Mouse (Mus musculus) liver, embryonic 11.5 days (tissue): ENCODE data around the gene Fbxo42. TPM values are rescaled to one million over a fixed set of nuclear protein-coding genes. Genes with fewer than 3 reads are reported as not detected.

Experiments used
- ATAC-seq: fragments of 200-750 bp; cut with Nextera tagmentation; replicated peaks from 2 replicates; pipeline ENCODE4 v1.8.0; 2017; ENCODE audit warnings: moderate number of reproducible peaks, mild to moderate bottlenecking, moderate TSS enrichment, moderate library complexity; ENCODE audit not compliant: low FRiP score
- DNase-seq: peaks from one replicate; pipeline ENCODE4 v3.0.0-alpha.2; 2017; ENCODE audit warnings: low spot score
- H3K27ac ChIP-seq: fragments of 300-500 bp; sonication (generic); 2 replicates; pipeline ENCODE4 v1.5.1; 2014; ENCODE audit warnings: mild to moderate bottlenecking, low read depth, low read length, control low read depth
- H3K27me3 ChIP-seq: fragments of 300-500 bp; sonication (generic); replicated peaks from 2 replicates; pipeline ENCODE4 v1.6.1; 2014; ENCODE audit warnings: low read length, mixed read lengths; ENCODE audit not compliant: control insufficient read depth, insufficient read depth
- H3K36me3 ChIP-seq: fragments of 300-500 bp; sonication (generic); 2 replicates; pipeline ENCODE4 v1.6.1; 2014; ENCODE audit warnings: mild to moderate bottlenecking, low read length, moderate library complexity, mixed read lengths; ENCODE audit not compliant: control insufficient read depth, insufficient read depth
- H3K4me1 ChIP-seq: fragments of 300-500 bp; sonication (generic); replicated peaks from 2 replicates; pipeline ENCODE4 v1.6.1; 2014; ENCODE audit warnings: low read length, mixed read lengths; ENCODE audit not compliant: control insufficient read depth, insufficient read depth
- H3K4me2 ChIP-seq: fragments of 300-500 bp; sonication (generic); 2 replicates; pipeline ENCODE4 v1.6.1; 2014; ENCODE audit warnings: mild to moderate bottlenecking, control low read depth, moderate library complexity
- H3K4me3 ChIP-seq: fragments of 300-500 bp; sonication (generic); 2 replicates; pipeline ENCODE4 v1.5.1; 2014; ENCODE audit warnings: low read depth, low read length, control low read depth
- H3K9ac ChIP-seq: fragments of 300-500 bp; sonication (generic); 2 replicates; pipeline ENCODE4 v1.6.1; 2014; ENCODE audit warnings: low read depth, low read length, control low read depth
- H3K9me3 ChIP-seq: fragments of 300-500 bp; sonication (generic); 2 replicates; pipeline ENCODE4 v1.6.1; 2016; ENCODE audit warnings: low read length, inconsistent platforms, mixed read lengths; ENCODE audit not compliant: control insufficient read depth
- WGBS: fragments of 180-500 bp; shearing (Covaris S2); extraction: QIAGEN DNeasy Blood & Tissue Kit; methylation state at CpG from one replicate; pipeline ENCODE4 v1.1.7; 2014; 5-methylcytosine and 5-hydroxymethylcytosine counted together
- polyA plus RNA-seq: library from polyadenylated mRNA; unstranded; fragments of >200 nt; fragmentation: Nextera tagmentation; extraction: Ambion mirVana; gene quantifications from 2 replicates; pipeline ENCODE4 v1.2.1, GENCODE M21; 2014

Fbxo42 gene
- polyA plus RNA-seq, 1 experiment from 2014 or later = 26.0 TPM

GRCm38 (mm10) chr4:141157485-141157884 is 9.8 kb downstream of the Fbxo42 start:
- Histone ChIP-seq H3K27ac (no peak overlapping the region), H3K4me3 (no peak overlapping the region), H3K36me3 (no peaks in the 10 kb centered on the region), H3K27me3 (no peaks in the 10 kb centered on the region), H3K9ac (peak overlapping the region; percentile 32; the same call in 1 of the 2 replicates), H3K4me1 (peaks cover 57% of the 10 kb centered on the region), H3K9me3 (no peaks in the 10 kb centered on the region), H3K4me2 (no peak overlapping the region)
- 76% methylated on average over 4 of the region's 4 CpGs for WGBS
- ATAC-seq (no peak), DNase-seq (no peak)

- ATAC-seq = no peak
- no peaks in the 10 kb centered on the region for H3K36me3 ChIP-seq
- no peak for DNase-seq
- no peak overlapping the region for H3K4me3 ChIP-seq
- peak overlapping the region; percentile 52 for H3K4me2 ChIP-seq
- 0 out of 2 replicates have a peak overlapping the region, but pooled peaks have one; percentile 28 for H3K9ac ChIP-seq
- no peaks in the 10 kb centered on the region for H3K27me3 ChIP-seq
- H3K4me1 ChIP-seq = peaks cover 64% of the 10 kb centered on the region
- 0 out of 2 replicates have a peak overlapping the region, but pooled peaks have one; percentile 47 for H3K27ac ChIP-seq
- 84% methylated on average over 2 of the region's 2 CpGs for WGBS
- H3K9me3 ChIP-seq = no peaks in the 10 kb centered on the region
Observed at GRCm38 (mm10) chr4:141158609-141159008, 10.9 kb downstream of the Fbxo42 start.

DNA sequence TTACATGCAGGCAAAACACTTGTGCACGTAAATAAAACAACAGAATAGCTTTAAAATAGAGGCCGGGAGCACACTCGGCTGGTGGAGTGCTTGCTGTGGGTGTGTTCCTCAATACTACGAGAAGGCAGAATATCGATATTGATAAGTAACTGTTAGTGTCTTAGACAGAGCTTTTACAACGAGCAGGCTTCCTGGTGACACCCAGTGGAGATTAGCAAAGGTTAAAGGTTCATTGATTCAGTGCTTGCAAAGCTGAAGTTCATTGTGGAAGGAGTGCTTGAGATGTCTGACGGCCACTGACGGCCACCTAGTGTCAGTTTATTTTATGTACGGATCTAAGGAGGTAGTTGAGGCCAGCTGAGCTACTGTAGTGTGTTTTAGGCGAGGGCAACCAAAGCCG is 11.4 kb downstream of the Fbxo42 start:
- H3K4me1 ChIP-seq = peaks cover 64% of the 10 kb centered on the region
- 0 out of 2 replicates have a peak overlapping the region, but pooled peaks have one; percentile 47 for H3K27ac ChIP-seq
- WGBS = 37% methylated on average over 11 of the region's 11 CpGs
- ATAC-seq (no peak), DNase-seq (no peak)
- H3K27me3 ChIP-seq = no peaks in the 10 kb centered on the region
- no peak overlapping the region for H3K4me3 ChIP-seq
- H3K36me3 ChIP-seq = no peaks in the 10 kb centered on the region
- H3K9ac ChIP-seq = 0 out of 2 replicates have a peak overlapping the region, but pooled peaks have one; percentile 28
- no peaks in the 10 kb centered on the region for H3K9me3 ChIP-seq
- peak overlapping the region; percentile 52 for H3K4me2 ChIP-seq

GRCm38 (mm10) chr4:141159666-141160065 is 12.0 kb downstream of the Fbxo42 start:
- Histone ChIP-seq H3K27ac (no peak overlapping the region), H3K9me3 (no peaks in the 10 kb centered on the region), H3K27me3 (no peaks in the 10 kb centered on the region), H3K9ac (no peak overlapping the region), H3K4me2 (no peak overlapping the region), H3K4me1 (peaks cover 61% of the 10 kb centered on the region), H3K4me3 (no peak overlapping the region), H3K36me3 (no peaks in the 10 kb centered on the region)
- ATAC-seq (no peak), DNase-seq (no peak)
- 52% methylated on average over 5 of the region's 5 CpGs for WGBS

DNA sequence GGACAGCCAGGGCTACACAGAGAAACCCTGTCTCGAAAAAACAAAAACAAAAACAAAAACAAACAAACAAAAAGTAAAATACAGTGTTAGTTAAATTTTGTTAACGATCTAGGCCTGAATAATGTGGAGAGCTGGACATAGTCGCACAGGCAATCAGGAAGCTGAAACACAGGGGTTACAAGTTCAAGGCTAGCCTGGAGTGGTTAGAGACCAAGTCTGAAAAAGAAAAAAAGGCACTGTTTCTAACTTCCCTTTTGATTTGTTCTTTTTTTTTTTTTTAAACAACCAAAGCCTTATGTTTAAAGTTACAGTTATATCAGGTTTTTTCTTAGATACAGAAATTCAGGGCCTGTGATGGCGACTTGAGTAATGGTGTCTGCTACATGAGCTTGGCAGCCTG is 12.5 kb downstream of the Fbxo42 start:
- no peak for ATAC-seq
- 82% methylated on average over 4 of the region's 4 CpGs for WGBS
- Histone ChIP-seq H3K36me3 (no peaks in the 10 kb centered on the region), H3K27me3 (no peaks in the 10 kb centered on the region), H3K9me3 (no peaks in the 10 kb centered on the region), H3K4me3 (no peak overlapping the region), H3K9ac (no peak overlapping the region), H3K4me1 (peaks cover 59% of the 10 kb centered on the region), H3K4me2 (no peak overlapping the region), H3K27ac (no peak overlapping the region)
- no peak for DNase-seq

DNA sequence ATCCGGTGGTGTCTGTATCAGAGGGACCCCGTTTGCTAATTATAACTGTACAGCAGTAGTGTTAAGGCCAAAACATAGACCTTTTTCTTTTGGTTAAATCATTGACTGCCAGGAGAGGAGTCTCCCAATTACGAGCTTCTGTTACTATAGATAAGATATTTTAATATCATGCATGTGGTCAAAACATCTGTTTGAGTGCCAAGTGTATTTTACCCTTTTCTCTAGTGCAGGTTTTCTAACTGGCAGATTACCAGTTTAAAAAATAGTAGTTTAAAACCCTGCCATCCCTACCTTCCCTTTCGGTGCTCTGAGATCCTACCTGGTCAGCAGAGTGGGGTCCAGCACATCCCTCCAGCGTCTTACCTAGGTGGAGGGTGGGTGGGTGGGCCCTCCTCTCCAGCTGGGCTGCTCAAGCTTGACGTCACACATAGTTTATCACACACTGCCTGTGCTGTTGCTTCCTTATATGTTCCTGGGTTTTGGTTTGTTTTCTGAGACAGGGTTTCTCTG is 14.0 kb downstream of the Fbxo42 start:
- ATAC-seq (peak; percentile 84), DNase-seq (no peak)
- H3K4me2 ChIP-seq = peak overlapping the region; percentile 45
- H3K9me3 ChIP-seq = no peaks in the 10 kb centered on the region
- WGBS = 64% methylated on average over 6 of the region's 6 CpGs
- H3K4me3 ChIP-seq = no peak overlapping the region; the same call in 1 of the 2 replicates
- no peaks in the 10 kb centered on the region for H3K36me3 ChIP-seq
- peak overlapping the region; percentile 80 for H3K27ac ChIP-seq
- H3K27me3 ChIP-seq = no peaks in the 10 kb centered on the region
- peaks cover 58% of the 10 kb centered on the region for H3K4me1 ChIP-seq
- H3K9ac ChIP-seq = no peak overlapping the region

DNA sequence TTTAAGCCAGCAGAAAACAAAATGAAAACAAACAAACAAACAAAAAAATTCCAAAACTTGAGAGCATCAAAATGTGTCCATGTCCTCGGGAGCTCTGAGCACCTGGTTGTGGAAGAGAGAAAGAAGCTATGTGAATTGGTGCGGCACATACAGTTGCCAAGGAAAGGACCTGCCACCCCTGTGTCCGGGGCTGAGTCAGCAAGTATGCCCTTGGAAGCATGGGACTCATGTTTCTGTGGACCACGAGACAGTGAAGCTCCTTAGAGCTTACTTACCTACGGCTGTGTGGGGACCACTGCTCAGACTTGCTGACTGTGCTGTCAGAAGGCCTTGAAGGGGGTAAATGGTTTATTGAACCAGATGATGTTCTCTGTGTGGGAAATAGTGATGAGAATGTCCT is 16.0 kb downstream of the Fbxo42 start:
- no peak overlapping the region for H3K4me2 ChIP-seq
- no peak overlapping the region for H3K9ac ChIP-seq
- no peak overlapping the region for H3K27ac ChIP-seq
- no peaks in the 10 kb centered on the region for H3K9me3 ChIP-seq
- no peak for ATAC-seq
- no peak overlapping the region for H3K4me3 ChIP-seq
- no peaks in the 10 kb centered on the region for H3K27me3 ChIP-seq
- H3K4me1 ChIP-seq = peaks cover 41% of the 10 kb centered on the region
- 83% methylated on average over 5 of the region's 5 CpGs for WGBS
- DNase-seq = no peak
- peaks cover 4% of the 10 kb centered on the region; the same call in 1 of the 2 replicates for H3K36me3 ChIP-seq

DNA sequence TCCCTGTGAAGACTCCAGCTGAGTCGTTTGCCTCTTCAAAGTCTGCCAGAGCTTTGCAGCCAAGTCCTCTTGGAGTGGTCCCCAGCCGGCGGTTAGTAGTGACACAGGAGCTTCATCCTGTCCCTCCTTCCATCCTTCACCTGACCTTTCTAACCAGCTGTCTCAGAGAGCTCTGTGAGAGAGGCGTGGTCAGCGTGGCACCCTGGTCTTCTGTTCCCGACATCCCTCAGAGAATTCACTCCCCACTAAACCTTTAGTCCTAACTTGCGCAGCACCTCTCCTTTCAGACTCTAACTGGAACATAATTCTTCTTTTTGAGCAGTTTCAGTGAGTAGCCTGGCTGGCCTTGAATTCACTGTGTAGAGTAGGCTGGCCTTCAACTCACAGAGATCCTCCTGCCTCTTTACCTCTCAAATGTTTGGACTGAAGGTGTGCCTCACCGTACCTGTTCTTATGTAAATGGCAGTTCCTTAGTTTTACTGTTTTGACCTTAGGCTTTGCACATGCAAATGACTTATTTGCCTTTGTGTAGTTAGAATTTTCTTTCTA is 18.1 kb downstream of the Fbxo42 start:
- DNase-seq (no peak), ATAC-seq (no peak)
- Histone ChIP-seq H3K4me2 (no peak overlapping the region), H3K4me1 (peaks cover 22% of the 10 kb centered on the region), H3K4me3 (no peak overlapping the region), H3K27me3 (no peaks in the 10 kb centered on the region), H3K27ac (no peak overlapping the region), H3K9me3 (no peaks in the 10 kb centered on the region), H3K9ac (no peak overlapping the region), H3K36me3 (peaks cover 11% of the 10 kb centered on the region; the same call in 1 of the 2 replicates)
- 72% methylated on average over 8 of the region's 8 CpGs for WGBS

DNA sequence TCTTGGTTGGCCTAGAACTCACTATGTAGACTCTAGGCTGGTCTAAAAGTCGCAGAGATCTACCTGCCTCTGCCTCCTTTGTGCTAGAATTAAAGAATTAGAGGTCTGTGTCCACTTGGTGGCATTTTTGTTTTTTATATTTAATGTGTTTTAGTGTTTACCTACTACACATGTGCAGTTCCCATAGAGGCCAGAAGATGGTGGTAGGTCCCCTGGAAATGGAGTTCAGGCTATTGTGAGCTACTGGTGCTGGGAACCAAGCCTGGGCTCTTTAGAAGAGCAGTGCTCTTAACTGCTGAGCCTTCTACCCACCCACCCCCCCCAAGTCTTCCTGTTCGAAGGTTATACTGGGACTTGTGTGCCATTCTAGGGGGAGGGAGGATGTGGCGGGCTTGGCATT is 19.4 kb downstream of the Fbxo42 start:
- H3K9ac ChIP-seq = no peak overlapping the region
- ATAC-seq (no peak), DNase-seq (no peak)
- no peak overlapping the region for H3K27ac ChIP-seq
- peaks cover 22% of the 10 kb centered on the region for H3K36me3 ChIP-seq
- H3K4me2 ChIP-seq = no peak overlapping the region
- WGBS = 95% methylated on average over 3 of the region's 3 CpGs
- H3K4me1 ChIP-seq = peaks cover 11% of the 10 kb centered on the region
- H3K9me3 ChIP-seq = no peaks in the 10 kb centered on the region
- H3K27me3 ChIP-seq = no peaks in the 10 kb centered on the region
- H3K4me3 ChIP-seq = no peak overlapping the region
